Comparison of ENCODE assay signal across 10 mouse cellular contexts in the genomic region with DNA sequence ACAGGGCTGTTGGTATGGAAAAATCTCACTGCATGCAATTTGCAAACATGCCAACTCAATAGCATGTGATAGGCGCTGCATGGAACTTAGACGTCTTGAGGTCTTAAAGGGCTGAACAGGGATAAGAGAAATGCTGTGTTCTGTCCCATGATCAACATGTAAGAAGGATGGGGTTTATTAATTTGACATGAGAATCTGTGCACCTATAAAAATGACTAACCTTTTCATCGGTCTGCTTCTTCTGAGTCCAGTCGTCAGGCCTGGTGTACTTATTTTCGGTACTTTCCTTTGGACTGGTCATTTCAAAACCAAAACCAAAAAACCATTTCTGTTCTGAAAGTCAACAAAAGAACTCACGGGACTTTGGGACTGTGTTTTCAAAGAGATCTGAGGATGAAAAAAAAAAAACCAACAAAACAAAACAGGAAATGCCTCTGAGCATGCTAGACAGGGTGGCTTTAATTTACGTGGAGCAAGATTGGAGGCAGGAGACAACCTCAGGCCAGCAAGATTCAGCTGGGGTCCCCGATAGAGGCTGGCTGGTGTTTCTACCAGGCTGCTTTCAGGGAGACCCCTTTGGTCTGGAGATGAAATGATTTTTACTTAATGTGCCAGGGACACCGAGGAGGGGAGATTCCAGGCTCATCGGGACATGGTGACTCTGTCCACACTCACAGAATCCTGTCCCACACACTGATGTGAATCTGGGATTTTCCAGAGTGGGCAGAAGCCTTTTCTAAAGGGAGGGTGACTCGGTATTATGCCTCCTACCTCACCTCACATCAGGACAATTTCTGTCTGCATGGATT. TPM values are rescaled to one million over a fixed set of nuclear protein-coding genes. Genes with fewer than 3 reads are reported as not detected.
DNase-seq lines count a peak whose midpoint lies in the region; ATAC-seq and TF ChIP-seq lines count a peak whose summit lies in the region.
"Had no signal": no experiment of that assay in that cellular context is flagged by ENCODE, and none has a peak within 500 bp of the region (broad histone marks: within the 10 kb centered on the region; RNA-seq: fewer than 3 reads in every experiment).

No protein-coding gene starts in this region.

- 0 out of 2 replicates have a peak, but pooled peaks have one; percentile 22 for ATAC-seq in cerebellum, adult (ENCODE audit: insufficient number of reproducible peaks, low FRiP score, low TSS enrichment)
- 0 out of 2 replicates have a peak, but pooled peaks have one; percentile 1 for ATAC-seq in forebrain, postnatal 0 days
- ATAC-seq in liver, postnatal 0 days: no peak
- no peak for ATAC-seq in megakaryocyte progenitor cell, adult 5-6 weeks (replicated peaks; ENCODE audit: poor library complexity)

- no peaks in the 10 kb centered on the region for H3K36me3 ChIP-seq in E14TG2a.4 (ENCODE audit: insufficient read depth, low read length)
- H3K36me3 ChIP-seq in forebrain, postnatal 0 days (ENCODE audit: insufficient read depth): no peaks in the 10 kb centered on the region
- H3K36me3 ChIP-seq in liver, postnatal 0 days (replicated peaks; ENCODE audit: insufficient read depth, low read length): no peaks in the 10 kb centered on the region

- peaks cover 68% of the 10 kb centered on the region for H3K4me1 ChIP-seq in E14TG2a.4 (replicated peaks; ENCODE audit: low read depth, low read length)
- H3K4me1 ChIP-seq in forebrain, postnatal 0 days (ENCODE audit: insufficient read depth): peaks cover 11% of the 10 kb centered on the region; the same call in 1 of the 2 replicates
- H3K4me1 ChIP-seq in liver, postnatal 0 days (ENCODE audit: insufficient read depth): no peaks in the 10 kb centered on the region

- no peak for DNase-seq in cerebellum, postnatal 14 days
- no peak for DNase-seq in forebrain, postnatal 0 days
- DNase-seq in liver, postnatal 0 days: no peak
- DNase-seq in kidney, adult 8-10 months: no peak
- no peak for DNase-seq in urinary bladder, adult 2 months (ENCODE audit: low spot score)

- H3K9me3 ChIP-seq in E14TG2a.4 (ENCODE audit: low read length): no peaks in the 10 kb centered on the region
- H3K9me3 ChIP-seq in forebrain, postnatal 0 days (ENCODE audit: low read length): no peaks in the 10 kb centered on the region
- no peaks in the 10 kb centered on the region for H3K9me3 ChIP-seq in liver, postnatal 0 days (ENCODE audit: low read length)

- 22% methylated on average over 11 of the region's 11 CpGs for WGBS in forebrain, postnatal 0 days
- 56% methylated on average over 11 of the region's 11 CpGs for WGBS in liver, postnatal 0 days (ENCODE audit: insufficient replicate concordance)

- H3K27ac ChIP-seq in forebrain, postnatal 0 days (ENCODE audit: low read depth, low read length): no peak overlapping the region
- no peak overlapping the region for H3K27ac ChIP-seq in liver, postnatal 0 days (ENCODE audit: low read depth)
- H3K27ac ChIP-seq: macrophage had no signal

- no peak for TF ChIP-seq CTCF in E14TG2a.4 (conservative IDR thresholded peaks at IDR 0.05; ENCODE audit: low read length)
- no peak for TF ChIP-seq CTCF in forebrain, postnatal 0 days (IDR thresholded peaks at IDR 0.05; ENCODE audit: low read depth)
- TF ChIP-seq CTCF in liver, postnatal 0 days (IDR thresholded peaks at IDR 0.05; ENCODE audit: low read depth): no peak

- no peak for TF ChIP-seq EP300 in liver, postnatal 0 days (IDR thresholded peaks at IDR 0.05; ENCODE audit: low read depth)

- H3K4me2 ChIP-seq in forebrain, postnatal 0 days (ENCODE audit: low read depth): peak overlapping the region; percentile 52; the same call in 1 of the 2 replicates
- H3K4me2 ChIP-seq in liver, postnatal 0 days (ENCODE audit: low read depth, low read length): peak overlapping the region; percentile 64; the same call in 1 of the 2 replicates

- H3K9ac ChIP-seq in forebrain, postnatal 0 days: no peak overlapping the region
- no peak overlapping the region for H3K9ac ChIP-seq in liver, postnatal 0 days (replicated peaks)

- H3K4me3 ChIP-seq in E14TG2a.4 (replicated peaks; ENCODE audit: low read length): peak overlapping the region; percentile 54
- H3K4me3 ChIP-seq in forebrain, postnatal 0 days (ENCODE audit: low read depth, low read length): peak overlapping the region; percentile 29; the same call in 1 of the 2 replicates
- H3K4me3 ChIP-seq in liver, postnatal 0 days (ENCODE audit: low read depth, low read length): no peak overlapping the region

- peaks cover 75% of the 10 kb centered on the region for H3K27me3 ChIP-seq in E14TG2a.4 (ENCODE audit: insufficient read depth, low read length)
- peaks cover 8% of the 10 kb centered on the region; the same call in 1 of the 2 replicates for H3K27me3 ChIP-seq in forebrain, postnatal 0 days (ENCODE audit: insufficient read depth, low read length)
- H3K27me3 ChIP-seq in liver, postnatal 0 days (ENCODE audit: insufficient read depth, low read length): peaks cover 4% of the 10 kb centered on the region

RNA-seq across cellular contexts. Expression of a gene that starts 36.6 kb away (rescaled TPM):
- total RNA-seq in forebrain, postnatal 0 days (2014; rRNA removed): 11.6 and 15.0 TPM in 2 replicates
- 7.2 and 12.9 TPM in 2 replicates for polyA plus RNA-seq in forebrain, postnatal 0 days (2015; fragmentation: Nextera tagmentation; extraction: Ambion mirVana)
- polyA plus RNA-seq in liver, postnatal 0 days (2015; fragmentation: Nextera tagmentation; extraction: Ambion mirVana): not detected in 2 replicates
- not detected in 2 replicates for total RNA-seq in megakaryocyte progenitor cell, adult 5-6 weeks (2015)
- not detected in 2 replicates for total RNA-seq in megakaryocyte progenitor cell, adult 5-6 weeks (2017)
- not detected in 2 replicates for polyA plus RNA-seq in urinary bladder, adult 2 months (2012; rRNA removed)
- polyA plus RNA-seq: kidney, embryonic 14.5 days; macrophage had no signal

Comparison
In these comparisons a context has a peak if more than half of its experiments do, and no peak if none do; other contexts are left out.
1. ATAC-seq: peak in cerebellum, adult (single experiment) and forebrain, postnatal 0 days (single experiment); none in liver, postnatal 0 days (single experiment) and megakaryocyte progenitor cell, adult 5-6 weeks (single experiment).